Mouse (Mus musculus): ENCODE data around the gene Ces1d. TPM values are rescaled to one million over a fixed set of nuclear protein-coding genes. Genes with fewer than 3 reads are reported as not detected.
"Not testable (repeated sequence)": the region's sequence is repeated elsewhere in the genome, so short reads cannot be mapped to it uniquely, and the experiment has no call there.

The Ces1d gene
- polyA plus RNA-seq, 2 experiments: 10.0 to 18.9 TPM

DNA sequence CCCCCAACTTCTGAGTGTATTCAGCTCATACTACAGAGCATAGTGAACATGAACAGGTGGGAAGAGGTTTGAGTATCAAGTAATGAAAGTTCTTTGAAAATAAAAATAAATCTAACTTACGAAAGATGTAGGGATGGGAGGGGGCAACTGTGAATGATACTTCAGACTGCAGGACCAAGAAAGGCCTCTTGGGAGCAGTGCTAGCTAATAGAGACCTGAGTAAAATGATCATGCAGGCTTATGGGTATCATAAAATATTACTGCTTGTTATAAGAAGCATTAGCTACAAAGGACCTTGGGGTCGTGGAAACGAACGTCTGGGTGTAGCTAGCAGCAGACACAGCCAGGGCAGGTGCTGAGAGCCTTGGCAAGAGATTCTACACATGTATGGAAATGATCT lies 20.2 kb upstream of the Ces1d start:
- no peak overlapping the region for H3K27ac ChIP-seq
- 0 out of 2 replicates have a peak, but pooled peaks have one; percentile 4 for TF ChIP-seq CTCF (IDR thresholded peaks at IDR 0.05; ENCODE audit: low read depth)
- no peak for TF ChIP-seq EP300 (IDR thresholded peaks at IDR 0.05; ENCODE audit: low read depth)
- H3K4me1 ChIP-seq (replicated peaks; ENCODE audit: control insufficient read depth in 2 of 2, insufficient read depth in 2 of 2, low read length in 1 of 2): no peaks in the 10 kb centered on the region
- no peaks in the 10 kb centered on the region for H3K36me3 ChIP-seq (replicated peaks; ENCODE audit: control insufficient read depth, insufficient read depth, low read depth)
- no peak overlapping the region for H3K9ac ChIP-seq (replicated peaks)
- H3K4me2 ChIP-seq (ENCODE audit: low read depth): no peak overlapping the region
- H3K27me3 ChIP-seq (ENCODE audit: control insufficient read depth, insufficient read depth, low read length): no peaks in the 10 kb centered on the region
- H3K9me3 ChIP-seq (ENCODE audit: control insufficient read depth, low read length): no peaks in the 10 kb centered on the region
- DNase-seq (ENCODE audit: low read depth in 3 of 3, low spot score in 3 of 3) (no peak), ATAC-seq (ENCODE audit: insufficient read depth) (no peak)
- no peak overlapping the region for H3K4me3 ChIP-seq (ENCODE audit: insufficient read depth in 1 of 2, low read depth in 2 of 2, low read length in 2 of 2)
- WGBS (ENCODE audit: insufficient replicate concordance): 54% methylated on average over 4 of the region's 4 CpGs

DNA sequence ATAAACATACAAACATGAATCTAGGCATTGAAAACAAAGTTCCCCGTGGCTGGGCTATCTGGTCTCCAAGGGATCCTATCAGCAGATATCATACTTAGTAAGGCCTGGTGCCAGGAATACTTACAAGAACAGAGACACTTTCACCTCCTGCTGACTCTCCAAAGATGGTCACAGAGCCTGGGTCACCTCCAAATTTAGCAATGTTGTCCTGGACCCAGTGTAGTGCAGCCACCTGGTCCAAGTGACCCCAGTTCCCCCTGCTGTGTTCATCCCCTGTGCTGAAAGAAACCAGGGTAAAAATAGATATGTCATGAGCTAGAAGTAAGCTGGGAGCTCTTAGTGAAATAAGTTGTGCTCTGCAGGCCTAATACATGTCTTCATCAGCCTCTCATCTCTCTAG lies 19.7 kb upstream of the Ces1d start:
- H3K9ac ChIP-seq (replicated peaks): no peak overlapping the region
- no peak for DNase-seq (ENCODE audit: low read depth in 3 of 3, low spot score in 3 of 3)
- 36% methylated on average over 1 of the region's 1 CpGs for WGBS (ENCODE audit: insufficient replicate concordance)
- ATAC-seq (ENCODE audit: insufficient read depth): no peak
- H3K36me3 ChIP-seq (replicated peaks; ENCODE audit: control insufficient read depth, insufficient read depth, low read depth): no peaks in the 10 kb centered on the region
- no peak overlapping the region for H3K27ac ChIP-seq
- no peaks in the 10 kb centered on the region for H3K4me1 ChIP-seq (replicated peaks; ENCODE audit: control insufficient read depth in 2 of 2, insufficient read depth in 2 of 2, low read length in 1 of 2)
- H3K4me2 ChIP-seq (ENCODE audit: low read depth): no peak overlapping the region
- no peak overlapping the region for H3K4me3 ChIP-seq (ENCODE audit: insufficient read depth in 1 of 2, low read depth in 2 of 2, low read length in 2 of 2)
- no peaks in the 10 kb centered on the region for H3K9me3 ChIP-seq (ENCODE audit: control insufficient read depth, low read length)
- H3K27me3 ChIP-seq (ENCODE audit: control insufficient read depth, insufficient read depth, low read length): no peaks in the 10 kb centered on the region
- TF ChIP-seq CTCF (IDR thresholded peaks at IDR 0.05; ENCODE audit: low read depth) (no peak), EP300 (IDR thresholded peaks at IDR 0.05; ENCODE audit: low read depth) (no peak)

DNA sequence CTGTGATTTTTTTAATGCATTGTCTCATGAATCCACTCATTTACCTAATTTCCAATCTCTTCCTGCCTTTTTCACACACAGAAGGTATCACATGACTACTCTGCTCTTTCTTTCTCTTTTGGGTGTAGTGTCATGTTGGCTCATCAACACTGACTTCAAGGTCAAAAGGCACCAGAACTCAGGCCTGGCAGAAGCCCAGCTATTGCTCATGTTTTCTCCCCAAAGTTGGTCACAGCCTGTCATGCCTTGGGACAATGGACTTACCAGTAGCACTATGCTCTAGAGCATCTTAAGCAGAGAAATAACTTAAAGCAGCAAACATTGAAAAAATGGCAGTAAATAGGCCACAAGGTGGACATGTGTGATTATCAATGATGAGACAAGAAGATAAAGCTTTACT lies 13.5 kb upstream of the Ces1d start:
- Histone ChIP-seq H3K36me3 (replicated peaks; ENCODE audit: control insufficient read depth, insufficient read depth, low read depth) (no peaks in the 10 kb centered on the region), H3K4me1 (replicated peaks; ENCODE audit: control insufficient read depth in 2 of 2, insufficient read depth in 2 of 2, low read length in 1 of 2) (no peaks in the 10 kb centered on the region), H3K27me3 (ENCODE audit: control insufficient read depth, insufficient read depth, low read length) (no peaks in the 10 kb centered on the region), H3K4me2 (ENCODE audit: low read depth) (no peak overlapping the region), H3K27ac (no peak overlapping the region), H3K9me3 (ENCODE audit: control insufficient read depth, low read length) (no peaks in the 10 kb centered on the region), H3K4me3 (ENCODE audit: insufficient read depth in 1 of 2, low read depth in 2 of 2, low read length in 2 of 2) (no peak overlapping the region), H3K9ac (replicated peaks) (no peak overlapping the region)
- DNase-seq (ENCODE audit: low read depth in 3 of 3, low spot score in 3 of 3) (no peak), ATAC-seq (ENCODE audit: insufficient read depth) (no peak)
- TF ChIP-seq CTCF (IDR thresholded peaks at IDR 0.05; ENCODE audit: low read depth) (no peak), EP300 (IDR thresholded peaks at IDR 0.05; ENCODE audit: low read depth) (no peak)

DNA sequence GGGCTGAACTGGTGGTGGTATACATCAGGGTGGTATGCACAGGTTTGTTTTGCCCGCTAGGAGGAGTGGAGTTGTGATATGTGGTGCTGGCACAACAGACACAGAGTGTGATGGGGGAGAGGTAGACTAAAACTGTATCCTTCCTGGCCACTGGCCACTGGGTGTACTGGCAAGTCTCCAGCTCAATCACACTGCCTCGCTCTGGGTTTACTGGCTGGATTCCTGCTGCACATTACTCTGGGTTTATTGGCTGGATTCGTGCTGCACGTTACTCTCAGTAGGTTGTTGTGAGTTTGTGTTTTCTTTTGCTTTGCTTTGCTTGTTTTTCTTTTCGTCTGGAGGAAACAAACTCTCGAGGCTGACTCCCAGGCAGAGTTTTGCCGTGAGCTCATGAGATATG lies 1.5 kb upstream of the Ces1d start:
- not testable (repeated sequence) for H3K9me3 ChIP-seq (ENCODE audit: control insufficient read depth, low read length); H3K9ac ChIP-seq (replicated peaks); H3K27me3 ChIP-seq (ENCODE audit: control insufficient read depth, insufficient read depth, low read length); H3K36me3 ChIP-seq (replicated peaks; ENCODE audit: control insufficient read depth, insufficient read depth, low read depth); DNase-seq (ENCODE audit: low read depth in 3 of 3, low spot score in 3 of 3); ATAC-seq (ENCODE audit: insufficient read depth); H3K4me1 ChIP-seq (replicated peaks; ENCODE audit: control insufficient read depth in 2 of 2, insufficient read depth in 2 of 2, low read length in 1 of 2); H3K27ac ChIP-seq; H3K4me2 ChIP-seq (ENCODE audit: low read depth); H3K4me3 ChIP-seq (ENCODE audit: insufficient read depth in 1 of 2, low read depth in 2 of 2, low read length in 2 of 2)
- WGBS (ENCODE audit: insufficient replicate concordance): 58% methylated on average over 7 of the region's 7 CpGs

DNA sequence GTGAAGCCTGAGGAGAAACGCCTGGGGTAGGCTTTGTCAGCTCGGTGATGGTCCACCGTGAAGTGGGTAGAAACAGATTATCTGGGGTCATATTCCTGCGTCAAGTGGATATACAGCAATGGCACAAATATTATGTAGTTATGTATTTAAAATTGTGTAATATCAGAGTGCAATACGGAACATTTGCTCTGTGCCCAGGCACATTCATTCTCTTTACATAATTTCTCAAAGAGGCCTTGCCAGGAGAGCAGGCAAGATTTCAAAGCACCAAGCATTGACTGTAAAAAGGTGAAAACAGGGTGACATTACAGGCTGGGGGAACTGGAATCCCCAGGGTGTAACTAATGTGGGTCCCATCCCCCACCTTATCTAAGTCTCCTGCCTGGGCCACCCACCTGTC lies 1.2 kb downstream of the Ces1d start:
- TF ChIP-seq CTCF (IDR thresholded peaks at IDR 0.05; ENCODE audit: low read depth): no peak
- no peak for TF ChIP-seq EP300 (IDR thresholded peaks at IDR 0.05; ENCODE audit: low read depth)
- H3K4me2 ChIP-seq (ENCODE audit: low read depth): no peak overlapping the region
- no peaks in the 10 kb centered on the region for H3K27me3 ChIP-seq (ENCODE audit: control insufficient read depth, insufficient read depth, low read length)
- WGBS (ENCODE audit: insufficient replicate concordance): 54% methylated on average over 5 of the region's 5 CpGs
- no peak overlapping the region for H3K4me3 ChIP-seq (ENCODE audit: insufficient read depth in 1 of 2, low read depth in 2 of 2, low read length in 2 of 2)
- peaks cover 0 to 4% of the 10 kb centered on the region in 2 experiments; a peak in 2 of 4 replicates for H3K4me1 ChIP-seq (replicated peaks; ENCODE audit: control insufficient read depth in 2 of 2, insufficient read depth in 2 of 2, low read length in 1 of 2)
- H3K9me3 ChIP-seq (ENCODE audit: control insufficient read depth, low read length): no peaks in the 10 kb centered on the region
- no peak for ATAC-seq (ENCODE audit: insufficient read depth)
- H3K27ac ChIP-seq: no peak overlapping the region
- no peaks in the 10 kb centered on the region for H3K36me3 ChIP-seq (replicated peaks; ENCODE audit: control insufficient read depth, insufficient read depth, low read depth)
- no peak for DNase-seq (ENCODE audit: low read depth in 3 of 3, low spot score in 3 of 3)
- H3K9ac ChIP-seq (replicated peaks): no peak overlapping the region

All from liver, embryonic 14.5 days (tissue).